Mouse (Mus musculus) gastrocnemius, adult 8-10 months (tissue): ENCODE data around the gene Efcab1. TPM values are rescaled to one million over a fixed set of nuclear protein-coding genes. Genes with fewer than 3 reads are reported as not detected.

Experiments used
- DNase-seq, 2 experiments: peaks; one replicate each; pipeline ENCODE4 v3.0.0; 2022; ENCODE audit warnings: low spot score in 2 of 2
- total RNA-seq, 4 experiments: library from RNA; stranded (reverse); gene quantifications; 2 replicates each; pipeline ENCODE4 v1.2.4; 2022

Gene Efcab1
- total RNA-seq, 4 experiments from 2014 or later: not detected

DNA sequence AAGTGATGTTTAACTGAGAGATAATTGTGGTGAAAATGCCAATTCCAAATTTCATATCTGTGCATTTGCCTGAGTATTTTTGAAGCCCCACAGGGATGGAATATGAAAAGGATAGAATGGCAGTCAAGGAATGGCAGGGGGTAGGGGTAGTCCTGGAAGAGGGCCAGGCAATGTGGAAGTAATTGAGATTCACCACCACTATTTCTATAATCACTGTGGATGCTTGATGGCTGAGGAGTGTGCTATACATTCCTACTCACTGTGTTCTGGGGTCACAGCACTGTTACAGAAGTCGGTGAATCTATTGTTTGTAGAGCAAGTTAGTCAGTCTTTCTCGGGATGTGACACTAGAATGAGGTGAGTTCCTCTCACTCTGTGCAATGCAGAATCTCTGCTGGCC is 108.3 kb downstream of the Efcab1 start:
- DNase-seq: no peak
